Mouse (Mus musculus) kidney, adult 9 months (tissue): ENCODE data around the gene Snd1.

Experiments used
- DNase-seq: peaks from one replicate; pipeline ENCODE4 v3.0.0; 2022

Gene Snd1

DNA sequence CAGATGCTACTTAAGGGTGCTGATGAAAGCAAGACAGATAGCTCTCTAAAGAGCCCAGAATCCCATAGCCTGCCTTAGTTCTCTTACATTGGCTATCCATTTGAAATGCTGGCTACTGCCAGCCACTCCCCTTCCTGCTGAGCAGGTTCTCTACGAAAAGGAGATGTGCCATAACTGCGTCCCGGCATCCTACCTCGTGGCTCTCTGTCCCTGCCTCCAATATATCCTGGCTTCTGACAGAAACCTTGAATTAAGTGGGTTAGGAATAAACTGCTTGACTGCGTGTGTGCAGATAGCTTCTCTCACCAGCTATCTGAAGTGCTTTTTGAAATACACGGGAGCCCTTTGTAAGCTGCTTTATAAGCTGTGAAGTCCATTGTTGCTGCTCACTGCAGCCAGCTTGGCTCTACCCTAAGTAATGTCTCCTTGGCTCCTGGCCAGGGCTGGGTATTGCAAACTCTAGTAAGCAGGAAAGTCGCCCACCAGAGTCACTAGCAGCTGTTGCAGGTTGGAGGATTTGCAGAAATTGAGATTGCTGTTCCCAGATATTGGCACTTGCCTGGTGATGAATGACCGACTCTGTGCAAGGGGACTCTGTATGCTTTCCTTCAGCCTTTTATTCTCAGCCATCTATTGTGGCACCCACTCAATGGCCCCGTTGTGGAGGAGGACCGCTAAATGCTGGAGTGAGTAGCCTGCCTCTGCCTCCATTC, 281.5 kb downstream of the Snd1 start:
- DNase-seq, result peak; percentile 13

DNA sequence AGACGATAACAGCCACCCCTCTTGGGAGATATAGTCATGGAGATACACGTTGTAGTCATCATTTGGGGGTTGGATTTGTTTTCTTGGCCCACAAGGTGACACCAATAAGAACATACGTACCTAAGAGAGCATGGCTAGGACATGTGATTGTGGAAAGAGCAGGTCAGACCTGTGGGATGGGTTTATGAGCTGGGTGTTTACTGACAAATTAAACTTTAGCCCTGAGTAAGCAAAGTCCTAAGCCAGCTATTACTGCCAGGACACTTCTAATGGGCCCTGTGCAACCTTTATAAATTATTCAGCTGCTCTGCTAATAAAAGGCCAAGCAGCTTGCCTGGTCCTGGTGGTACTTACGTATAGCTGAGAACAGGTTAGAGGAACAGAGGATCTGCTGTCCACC, 283.4 kb downstream of the Snd1 start:
- peak; percentile 67 for DNase-seq

DNA sequence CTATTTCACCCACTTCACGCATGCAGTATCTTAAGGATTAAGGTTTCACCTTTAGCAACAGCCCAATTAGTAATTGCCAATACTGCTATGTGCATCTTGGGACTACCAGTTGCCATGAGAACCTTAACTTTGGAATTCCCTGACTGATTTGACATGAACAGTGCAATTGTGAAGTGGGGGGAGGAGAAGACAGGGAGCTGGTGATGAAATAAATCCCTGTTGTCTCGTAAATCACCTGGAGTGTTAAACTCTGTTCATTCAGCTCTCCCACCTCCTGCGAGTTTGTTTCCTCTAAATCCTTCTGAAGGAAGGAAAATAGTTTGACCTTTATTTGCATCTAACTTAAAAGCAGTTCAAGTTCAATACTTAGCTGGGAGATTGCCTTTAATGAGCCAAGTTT, 286.8 kb downstream of the Snd1 start:
- no peak for DNase-seq

DNA sequence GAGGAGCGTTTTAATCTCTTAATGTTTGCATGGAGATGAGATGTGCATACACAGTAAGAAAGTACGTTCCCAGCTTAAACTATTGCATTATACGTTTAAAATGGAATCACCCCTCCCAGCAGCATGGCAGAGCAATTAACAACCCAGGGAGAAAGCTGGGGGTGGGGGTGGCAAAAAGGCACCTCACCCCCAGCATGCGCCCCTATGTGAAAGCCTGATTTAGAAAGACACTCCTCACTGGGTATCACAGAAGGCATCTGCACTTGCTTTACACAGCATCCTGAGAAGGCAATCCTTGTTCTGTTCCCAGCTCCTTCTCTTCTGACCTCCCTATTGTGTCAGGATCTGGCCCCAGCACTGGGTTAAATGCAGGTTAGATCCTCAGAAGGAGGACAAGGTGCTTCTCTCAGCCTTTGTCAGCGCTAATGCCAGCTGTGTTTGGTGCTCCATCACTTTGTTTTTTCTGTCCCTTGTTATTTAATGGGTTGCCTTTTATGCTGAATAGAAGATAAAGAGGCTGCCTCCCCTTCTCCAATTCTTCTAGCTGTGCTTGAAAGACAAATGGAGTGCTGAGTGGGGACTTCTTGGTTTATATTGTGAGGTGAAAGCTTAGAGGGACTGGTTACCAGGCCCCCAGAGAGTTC, 287.3 kb downstream of the Snd1 start:
- no peak for DNase-seq

DNA sequence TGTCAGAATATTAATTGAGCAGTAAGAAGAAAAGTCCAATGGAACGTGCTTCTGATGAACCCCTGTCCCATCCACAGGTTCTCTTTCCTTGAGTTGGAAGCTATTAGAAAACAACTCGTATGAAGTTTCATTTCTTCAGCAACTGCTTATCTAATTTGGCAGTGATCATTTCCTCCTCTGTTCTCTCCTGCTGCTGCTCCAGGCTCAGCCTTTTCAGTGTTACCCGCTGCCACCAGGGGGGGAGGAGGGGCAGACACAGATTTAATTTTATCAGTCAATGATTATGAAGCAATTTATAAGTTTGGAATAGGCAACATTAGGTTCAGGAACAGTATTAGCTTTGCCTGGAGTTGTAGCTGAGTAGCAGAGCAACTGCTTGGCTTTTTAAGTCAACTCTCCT, 291.7 kb downstream of the Snd1 start:
- no peak for DNase-seq

DNA sequence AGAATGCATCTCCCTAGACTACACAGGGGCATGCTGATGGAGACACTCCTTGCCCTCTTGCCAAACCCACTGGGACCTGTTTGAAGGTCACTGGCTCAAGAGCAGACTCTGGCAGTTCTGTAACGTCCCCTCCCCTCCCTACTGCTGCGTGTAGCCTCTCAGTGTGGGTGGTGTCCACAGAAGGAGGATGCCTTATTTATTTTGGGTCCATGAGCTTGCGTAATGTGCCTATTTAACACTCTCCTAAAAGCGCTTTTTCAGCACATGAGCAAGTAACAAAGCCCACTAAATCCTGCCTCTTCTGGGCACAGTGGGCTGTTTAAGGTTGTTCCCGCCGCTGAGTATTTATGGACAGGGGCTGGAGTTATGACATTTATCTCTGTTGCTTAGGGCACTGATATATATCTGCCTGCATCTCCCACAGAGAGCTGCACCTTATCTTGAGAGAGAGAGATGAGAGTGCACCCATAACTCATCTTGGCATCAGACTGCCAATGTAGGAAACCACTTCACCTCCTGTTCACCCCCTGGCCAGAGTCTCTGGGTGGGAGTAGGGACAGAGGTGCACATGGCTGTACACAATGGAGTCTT, 293.0 kb downstream of the Snd1 start:
- no peak for DNase-seq

DNA sequence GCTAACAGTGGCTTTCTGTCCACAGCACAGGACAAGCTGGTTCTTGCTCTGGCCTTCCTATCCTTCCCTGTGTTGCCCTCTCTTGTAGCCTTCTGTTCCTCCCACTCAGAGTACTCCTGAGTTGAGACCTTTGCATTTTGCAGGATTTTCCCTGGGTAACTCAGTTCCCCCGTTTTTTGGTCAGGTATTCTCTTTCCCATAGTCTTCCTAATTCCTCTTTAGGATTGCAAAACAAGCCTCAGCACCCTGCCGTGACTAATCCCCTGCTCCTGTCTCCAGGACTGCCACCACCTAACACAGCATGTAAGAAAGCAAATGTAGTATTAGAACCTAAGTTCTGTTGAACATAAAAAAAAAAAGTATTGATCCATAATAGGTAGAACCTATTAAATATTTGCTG, 296.4 kb downstream of the Snd1 start:
- no peak for DNase-seq

DNA sequence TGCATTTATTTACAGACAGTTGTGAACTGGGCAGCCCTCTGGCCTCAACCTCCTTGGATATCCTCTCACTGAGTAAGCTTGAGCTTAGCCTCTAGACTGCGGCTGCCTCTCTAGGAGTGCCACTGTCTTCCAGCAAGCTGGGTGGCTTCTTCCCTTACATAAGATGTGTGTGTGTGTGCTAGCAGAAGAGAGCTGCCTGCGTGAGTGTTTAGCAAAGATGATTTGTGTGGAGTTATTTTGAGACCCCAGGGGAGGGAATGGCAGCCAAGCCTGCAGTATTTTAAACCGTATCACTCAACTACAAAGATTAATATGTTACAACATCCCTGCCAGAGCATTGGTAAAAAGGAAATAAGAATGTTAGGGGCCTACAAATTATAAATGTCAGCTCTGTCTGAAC, 306.8 kb downstream of the Snd1 start:
- peak; percentile 16 for DNase-seq

DNA sequence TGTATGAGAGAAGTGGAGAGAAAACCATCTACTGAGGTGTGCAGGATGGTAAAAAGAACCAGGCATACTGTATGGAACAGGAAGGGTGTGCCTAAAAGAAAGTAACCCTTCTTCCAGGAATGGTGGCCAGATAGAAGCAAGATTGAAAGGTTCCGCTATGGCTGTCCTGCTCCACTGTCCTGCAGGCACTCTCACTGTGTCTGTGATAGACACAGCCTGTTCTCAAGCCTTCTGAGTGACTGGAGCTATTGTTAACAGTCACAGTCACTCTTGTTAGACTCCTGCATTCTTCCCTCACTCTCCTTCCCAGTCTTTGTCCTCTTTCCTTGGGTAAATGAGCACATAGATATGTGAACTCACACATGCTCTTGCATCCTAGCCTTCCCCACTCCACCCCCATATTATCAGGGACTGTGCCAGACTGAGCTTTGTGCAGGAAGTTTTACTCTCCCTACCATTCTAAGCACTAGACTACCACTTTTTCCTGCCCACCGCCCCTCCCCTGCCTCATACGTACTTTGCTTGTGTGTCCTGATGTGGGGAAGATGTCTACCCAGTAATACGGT, 308.2 kb downstream of the Snd1 start:
- no peak for DNase-seq

DNA sequence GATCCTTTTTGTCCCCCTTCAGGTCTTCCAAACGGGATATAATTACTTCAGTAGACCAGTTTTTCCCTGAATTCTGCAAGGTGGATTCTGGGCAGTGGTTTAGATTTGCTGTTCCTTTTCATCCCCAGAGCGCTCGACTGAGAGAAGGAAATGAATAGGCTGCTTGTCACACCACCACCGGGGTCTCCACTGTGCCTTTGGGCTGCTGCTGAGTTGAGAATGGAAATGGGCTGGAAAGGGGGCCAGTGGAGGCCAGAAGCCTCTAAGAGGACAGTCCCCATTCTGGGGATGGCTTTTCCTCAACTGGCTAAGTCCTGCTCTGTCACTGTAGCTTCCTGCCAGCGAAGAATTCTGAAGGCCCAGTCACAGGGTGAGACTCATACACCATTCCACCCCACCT, 309.0 kb downstream of the Snd1 start:
- DNase-seq, result no peak

DNA sequence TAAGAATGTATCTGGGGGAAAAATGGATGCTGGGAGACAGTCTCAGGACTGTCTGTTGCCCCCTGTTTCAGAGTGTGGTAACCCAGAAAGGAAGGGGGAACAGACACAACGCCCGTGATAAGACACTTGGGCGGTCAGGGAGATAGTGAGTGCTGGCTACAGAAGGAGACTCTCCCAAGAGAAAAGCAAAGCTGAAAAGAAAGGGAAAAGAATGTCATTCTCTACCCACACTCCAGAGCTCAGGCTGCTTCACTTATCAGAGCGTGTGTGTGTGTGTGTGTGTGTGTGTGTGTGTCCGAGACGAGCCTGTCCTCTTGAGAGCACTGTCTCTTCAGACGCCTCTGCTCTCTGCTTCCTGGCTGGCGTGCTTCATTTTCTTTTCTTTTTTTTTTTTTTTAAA, 310.8 kb downstream of the Snd1 start:
- DNase-seq, result no peak

DNA sequence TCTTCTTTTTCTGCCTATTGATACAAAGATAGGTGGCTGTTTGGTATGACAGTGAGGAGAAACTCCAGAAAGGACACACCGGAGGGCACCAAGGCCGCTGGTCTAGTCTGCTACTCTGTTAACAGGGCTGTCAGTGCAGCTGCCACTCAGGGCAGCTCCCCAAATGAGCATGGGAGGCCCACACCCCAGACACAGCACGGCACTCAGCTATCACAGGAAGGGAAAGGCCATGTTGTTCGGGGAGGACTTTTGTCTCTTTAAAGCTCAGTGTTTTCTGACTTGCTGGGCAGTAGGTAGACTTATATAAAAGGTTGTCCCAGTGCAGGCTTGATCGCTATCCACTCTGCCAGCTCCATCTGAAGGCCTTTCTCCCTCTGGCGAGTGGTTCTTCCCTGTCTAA, 312.2 kb downstream of the Snd1 start:
- no peak for DNase-seq

DNA sequence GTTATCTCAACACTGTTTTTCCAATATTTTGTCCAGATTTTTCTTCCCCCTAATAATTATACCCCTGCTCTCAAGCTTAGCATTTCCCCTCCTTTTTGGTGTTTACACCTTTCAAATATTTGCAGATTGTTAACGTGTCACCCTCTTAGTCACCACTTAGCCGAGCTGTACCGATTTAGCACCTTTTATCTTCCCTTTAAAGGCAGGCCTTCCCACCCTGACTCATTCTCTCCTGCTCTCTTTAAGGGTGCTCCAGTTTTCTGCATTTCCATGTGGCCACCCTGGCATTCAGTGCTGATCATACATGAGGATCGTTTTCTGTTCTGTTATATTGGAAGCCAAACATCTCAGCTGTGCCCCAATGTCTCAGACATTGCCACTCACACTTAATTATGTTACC, 314.7 kb downstream of the Snd1 start:
- DNase-seq, result no peak

DNA sequence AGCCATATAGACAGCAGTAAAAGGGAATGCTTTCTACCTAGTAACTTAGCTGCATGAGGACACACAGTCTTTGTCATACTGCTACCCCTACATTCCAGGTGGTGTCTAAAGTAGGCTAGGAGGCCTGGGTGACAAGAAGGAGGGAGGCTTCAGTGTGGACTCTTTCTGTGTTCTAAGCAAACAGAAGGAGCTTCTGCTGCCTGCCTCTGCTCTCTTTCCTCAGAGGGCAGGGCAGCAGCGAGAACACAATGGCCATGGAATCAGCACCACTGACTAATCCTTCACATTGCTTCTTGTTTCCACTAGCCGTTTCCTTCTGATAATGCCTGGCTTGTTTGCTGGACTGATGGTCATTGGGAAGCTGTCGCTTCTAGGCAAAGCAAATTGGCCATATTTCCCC, 316.2 kb downstream of the Snd1 start:
- no peak for DNase-seq

DNA sequence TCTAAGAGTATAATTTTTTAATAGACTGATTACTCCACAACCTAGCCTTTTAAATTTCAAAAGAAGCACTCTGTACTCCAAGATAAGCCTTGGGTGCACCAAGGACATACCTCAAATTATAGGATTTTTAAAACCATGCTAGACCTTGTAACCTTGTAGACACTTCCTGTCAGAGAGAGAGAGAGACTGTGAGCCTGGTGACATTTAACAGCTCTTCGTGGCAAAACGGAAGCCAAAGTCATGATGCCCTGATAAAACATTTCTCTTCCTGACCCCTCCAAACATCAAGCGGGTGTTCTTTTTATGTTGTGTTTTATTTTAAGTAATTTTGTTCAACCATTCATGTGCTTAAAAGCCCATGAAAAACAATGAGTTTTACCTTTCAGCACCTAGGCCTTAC, 316.9 kb downstream of the Snd1 start:
- no peak for DNase-seq

DNA sequence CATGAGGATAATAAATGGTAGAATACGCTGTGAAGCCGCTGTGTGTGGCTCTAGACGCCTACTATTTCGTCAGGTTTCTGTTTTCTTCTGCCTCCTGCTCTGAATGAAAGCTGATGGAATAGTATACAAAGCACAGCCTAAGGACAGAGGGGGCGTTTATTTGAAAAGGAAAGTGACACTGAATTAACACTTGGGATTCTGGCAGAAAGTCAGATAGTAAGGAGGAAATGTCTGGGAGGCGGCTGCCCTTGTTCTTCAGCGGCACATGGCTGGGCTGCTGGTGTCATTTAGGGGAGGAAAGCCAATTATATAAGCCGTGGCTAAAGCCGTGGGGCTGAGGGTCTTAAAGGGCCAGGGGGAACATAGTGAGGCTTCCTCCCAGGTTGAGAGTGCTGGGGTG, 320.4 kb downstream of the Snd1 start:
- DNase-seq, result no peak

DNA sequence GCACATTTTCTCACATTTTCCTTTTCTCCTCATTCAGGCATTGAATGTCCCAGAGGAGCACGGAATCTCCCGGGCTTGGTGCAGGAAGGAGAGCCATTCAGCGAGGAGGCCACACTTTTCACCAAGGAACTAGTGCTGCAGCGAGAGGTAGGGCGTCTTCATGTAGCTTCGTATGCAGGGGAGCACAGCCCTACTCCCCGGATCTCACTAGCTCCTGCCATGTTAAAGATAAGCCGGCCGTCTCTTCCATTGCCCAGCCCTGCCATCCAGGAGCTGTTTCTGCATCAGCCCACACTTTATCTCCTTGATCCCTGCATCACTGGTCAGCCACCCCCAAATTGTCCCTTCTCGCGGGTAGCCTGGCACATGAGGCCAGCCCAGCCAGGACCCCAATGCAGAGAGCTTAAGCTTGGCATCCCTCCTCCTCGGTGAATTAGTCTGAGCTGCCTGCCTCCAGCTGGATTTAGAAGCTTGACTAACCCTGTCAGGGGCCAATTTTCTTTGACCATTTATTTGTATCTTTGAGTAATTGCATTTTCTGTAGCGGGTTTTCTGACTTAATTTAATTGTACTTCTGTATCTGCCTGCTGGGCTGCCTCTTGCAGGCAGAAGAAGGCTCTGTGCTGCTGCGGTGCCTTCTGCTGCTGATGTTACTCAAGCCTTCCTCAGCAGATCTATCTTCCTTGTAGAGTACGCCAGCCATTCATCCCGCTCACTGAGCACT, 321.0 kb downstream of the Snd1 start:
- DNase-seq, result no peak

DNA sequence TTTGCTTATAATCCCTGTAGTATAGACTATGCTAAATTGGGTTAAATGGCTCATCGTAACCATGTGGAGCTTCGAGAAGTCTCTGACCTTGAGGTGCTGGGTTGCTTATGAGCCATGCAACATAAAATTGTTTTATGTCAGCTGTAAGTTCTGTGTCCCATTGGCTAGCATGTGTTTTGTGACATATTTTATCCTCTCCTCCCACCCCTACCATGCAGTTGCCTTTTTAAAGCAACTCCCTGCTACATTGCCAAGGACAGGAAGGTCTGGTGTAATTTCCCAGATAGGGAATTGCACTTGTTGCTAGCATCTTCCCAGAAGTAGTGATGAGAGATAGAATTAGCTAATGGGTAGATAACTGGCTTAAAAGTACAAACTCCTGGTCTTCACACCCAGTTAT, 324.9 kb downstream of the Snd1 start:
- DNase-seq, result no peak

DNA sequence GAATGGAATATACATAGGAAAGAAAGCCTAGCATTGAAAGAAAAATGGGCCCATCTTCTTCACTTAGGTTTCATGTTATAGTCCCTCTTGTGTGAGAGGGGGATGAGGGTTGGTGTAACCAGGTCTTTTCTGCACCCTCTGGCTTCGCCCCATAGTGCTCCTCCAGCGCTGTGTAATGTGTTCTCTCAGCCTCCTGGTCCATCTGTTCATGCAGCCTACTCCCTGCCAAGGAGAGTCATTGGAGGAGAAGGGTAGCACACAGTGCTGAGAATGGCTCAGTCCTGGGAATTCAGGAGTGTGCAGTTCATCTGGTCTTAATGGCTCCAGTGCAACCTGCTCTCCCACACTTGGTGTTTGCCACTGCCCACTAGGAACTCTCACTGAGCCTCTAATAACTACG, 326.0 kb downstream of the Snd1 start:
- DNase-seq, result no peak

DNA sequence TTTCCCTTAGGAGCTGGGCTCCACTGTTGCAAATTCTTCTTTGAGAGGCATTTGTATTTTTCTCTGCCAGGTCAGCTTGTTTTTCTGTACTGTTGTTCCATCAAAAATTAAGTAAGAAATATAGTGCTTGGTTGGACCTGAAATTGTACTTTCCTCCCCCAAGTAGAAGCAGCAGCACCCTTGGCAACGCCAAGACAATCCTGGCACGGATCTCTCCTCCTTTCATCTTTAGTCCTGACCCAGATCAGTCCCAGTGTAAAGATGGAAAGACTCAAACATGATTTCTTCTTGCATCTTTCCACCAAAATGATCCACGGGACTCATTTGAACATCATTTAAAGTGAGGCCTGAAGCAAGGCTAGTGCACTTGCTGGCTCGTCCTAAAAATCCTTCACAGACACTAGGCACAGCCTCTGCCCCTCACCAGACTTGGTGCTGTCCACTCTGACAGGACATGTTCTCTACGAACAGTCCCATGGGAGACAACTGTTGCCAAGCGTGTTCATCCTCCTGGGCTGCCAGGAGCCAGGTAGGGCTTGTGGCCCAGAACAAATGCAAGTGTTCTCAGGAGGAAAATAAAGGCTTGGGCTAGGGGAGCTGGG, 328.8 kb downstream of the Snd1 start:
- no peak for DNase-seq

DNA sequence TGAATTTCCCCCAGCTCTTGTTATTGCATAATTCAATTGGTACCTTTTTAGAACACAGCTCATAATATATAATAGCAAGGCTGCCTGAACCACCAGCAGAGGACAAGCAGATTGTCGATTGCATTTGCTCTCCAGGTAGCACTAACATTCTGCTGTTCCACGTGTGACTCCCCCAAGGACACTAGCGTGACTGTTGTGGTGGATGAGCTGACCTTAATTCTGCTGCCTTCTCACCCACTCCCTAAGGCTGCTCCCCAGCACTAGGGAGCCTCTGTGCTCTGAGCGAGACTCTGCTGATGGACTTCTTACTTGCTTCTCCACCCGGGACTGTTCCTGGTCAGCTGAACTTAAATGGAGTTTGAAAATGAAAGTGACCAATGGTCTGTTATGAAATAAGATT, 329.8 kb downstream of the Snd1 start:
- DNase-seq, result no peak

DNA sequence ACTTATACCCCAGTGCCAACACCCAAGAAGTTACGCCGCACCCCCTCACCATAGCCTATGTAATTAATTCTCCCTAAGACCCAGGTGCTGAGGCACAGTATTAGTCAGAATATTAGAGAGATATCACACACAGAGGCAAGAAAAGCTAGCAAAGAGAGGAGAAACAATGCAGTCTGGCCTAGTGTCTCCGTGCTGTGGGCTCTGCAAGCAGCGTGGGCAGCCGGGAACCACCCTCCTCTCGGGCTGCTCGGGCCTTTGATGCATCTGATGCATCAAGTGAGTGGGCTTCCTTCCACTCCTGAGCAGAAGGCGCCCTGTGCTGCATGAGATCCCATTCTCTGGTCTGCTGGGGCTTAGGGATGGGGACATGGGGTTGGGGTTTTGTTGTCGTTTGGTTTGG, 338.1 kb downstream of the Snd1 start:
- DNase-seq, result no peak

DNA sequence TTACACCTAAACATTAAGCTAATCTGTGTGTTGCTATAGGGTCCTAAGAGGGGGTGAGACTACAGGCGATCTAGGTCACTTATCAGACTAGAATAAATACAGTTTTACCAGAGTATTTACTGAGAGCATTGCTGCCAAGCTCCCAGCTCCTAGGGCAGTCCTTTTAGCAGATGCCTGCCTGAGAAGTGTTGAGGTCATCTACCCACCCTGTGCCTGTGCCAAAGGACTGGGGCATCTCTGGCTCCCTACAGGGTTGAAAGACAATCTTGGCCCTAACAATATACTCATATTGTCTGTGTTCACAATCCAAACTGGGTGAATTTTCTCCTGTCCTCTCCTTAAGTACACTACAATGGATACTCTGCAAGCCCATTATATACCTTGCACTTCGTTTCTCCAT, 340.0 kb downstream of the Snd1 start:
- no peak for DNase-seq
